Mouse (Mus musculus) v-Abl transformed pro-B cells (cell line): Measurements from ENCODE around the gene Mlxipl.

Experiments used
- in situ Hi-C, 2 experiments: fragments of 400-800 bp; cut with MboI; formaldehyde crosslinking; loops; one replicate each; pipeline ENCODE4 v1.15.1; 2025; ENCODE audit not compliant: unreplicated experiment in 2 of 2

The Mlxipl gene

GRCm38 (mm10) chr5:135077564-135078481 is 11.9 kb upstream of the Mlxipl start, which contains the start of gene Vps37d:
TSS of gene Vps37d (minus strand) at chr5:135078266.
- in situ Hi-C loops = no loop called here

- in situ Hi-C loops = no loop called here
Observed at GRCm38 (mm10) chr5:135078482-135078810, 11.2 kb upstream of the Mlxipl start.

- in situ Hi-C loops = no loop called here
Observed at GRCm38 (mm10) chr5:135079578-135079977, 10.1 kb upstream of the Mlxipl start.

- in situ Hi-C loops = no loop called here
Observed at GRCm38 (mm10) chr5:135080539-135080938, 9.2 kb upstream of the Mlxipl start.

- in situ Hi-C loops = no loop called here
Observed at GRCm38 (mm10) chr5:135086871-135087270, 2.8 kb upstream of the Mlxipl start.

GRCm38 (mm10) chr5:135100981-135101380 is 11.3 kb downstream of the Mlxipl start:
- in situ Hi-C loops = loop anchor here in 1 of 2 experiments (10.0 kb wide), 1 partner anchor 176 kb away; no protein-coding TSS in a partner anchor

- in situ Hi-C loops = loop anchor here in 1 of 2 experiments (10.0 kb wide), 1 partner anchor 179 kb away; no protein-coding TSS in a partner anchor
Observed at GRCm38 (mm10) chr5:135103999-135104660, 14.4 kb downstream of the Mlxipl start.

GRCm38 (mm10) chr5:135106758-135107256 is 17.1 kb downstream of the Mlxipl start:
- in situ Hi-C loops = loop anchor here in 1 of 2 experiments (10.0 kb wide), 1 partner anchor 182 kb away; no protein-coding TSS in a partner anchor

GRCm38 (mm10) chr5:135107521-135108501 is 18.1 kb downstream of the Mlxipl start:
- in situ Hi-C loops = loop anchor here in 1 of 2 experiments (10.0 kb wide), 1 partner anchor 183 kb away; no protein-coding TSS in a partner anchor

- in situ Hi-C loops = loop anchor here in 1 of 2 experiments (10.0 kb wide), 1 partner anchor 184 kb away; no protein-coding TSS in a partner anchor
Observed at GRCm38 (mm10) chr5:135109017-135109416, 19.3 kb downstream of the Mlxipl start.

- in situ Hi-C loops = loop anchor here in 1 of 2 experiments (10.0 kb wide), 1 partner anchor 185 kb away; no protein-coding TSS in a partner anchor
Observed at GRCm38 (mm10) chr5:135109426-135109825, 19.7 kb downstream of the Mlxipl start.

GRCm38 (mm10) chr5:135109976-135110375 is 20.3 kb downstream of the Mlxipl start:
- in situ Hi-C loops = loop anchor here (10.0 kb wide), 3 partner anchors 115 to 255 kb away; partner anchors contain the start of gene Nsun5 (in 1 of the 2)

GRCm38 (mm10) chr5:135113782-135114181 is 24.1 kb downstream of the Mlxipl start:
- in situ Hi-C loops = loop anchor here (10.0 kb wide), 2 partner anchors 111 to 251 kb away; partner anchors contain the start of gene Nsun5 (in 1 of the 2)

GRCm38 (mm10) chr5:135115241-135115640 is 25.6 kb downstream of the Mlxipl start:
- in situ Hi-C loops = loop anchor here (5.0 to 10.0 kb wide), 6 partner anchors 77 to 250 kb away; partner anchors contain the start of genes Nsun5 (in 1 of the 2) and Stx1a (in 1 of the 2)

GRCm38 (mm10) chr5:135118589-135119081 is 28.9 kb downstream of the Mlxipl start:
- in situ Hi-C loops = loop anchor here (5.0 to 10.0 kb wide), 6 partner anchors 74 to 246 kb away; partner anchors contain the start of genes Nsun5 (in 1 of the 2) and Stx1a (in 1 of the 2)

GRCm38 (mm10) chr5:135120753-135121152 is 31.1 kb downstream of the Mlxipl start:
- in situ Hi-C loops = no loop called here

GRCm38 (mm10) chr5:135126121-135126520 is 36.4 kb downstream of the Mlxipl start:
- in situ Hi-C loops = no loop called here

GRCm38 (mm10) chr5:135127669-135128068 is 38.0 kb downstream of the Mlxipl start:
- in situ Hi-C loops = no loop called here

GRCm38 (mm10) chr5:135129747-135130146 is 40.1 kb downstream of the Mlxipl start:
- in situ Hi-C loops = no loop called here
